Mouse (Mus musculus) C2C12 (cell line): ENCODE results near the gene Ptpn14.

Experiments used
- CTCF ChIP-seq: IDR thresholded peaks from one replicate; pipeline ENCODE4 v1.5.1; 2011; ENCODE audit not compliant: control insufficient read depth, insufficient read depth, insufficient read length
- MYOD1 ChIP-seq: IDR thresholded peaks from one replicate; pipeline ENCODE4 v1.6.1; 2011; ENCODE audit warnings: low read depth; ENCODE audit not compliant: control insufficient read depth, insufficient read length
- MYOG ChIP-seq: IDR thresholded peaks from one replicate; pipeline ENCODE4 v1.6.1; 2011; ENCODE audit not compliant: control insufficient read depth, insufficient read length; ENCODE audit errors: extremely low read depth
- USF1 ChIP-seq: IDR thresholded peaks from one replicate; pipeline ENCODE4 v1.6.1; 2011; ENCODE audit warnings: low read depth, mild to moderate bottlenecking, control low read depth, moderate library complexity

DNA sequence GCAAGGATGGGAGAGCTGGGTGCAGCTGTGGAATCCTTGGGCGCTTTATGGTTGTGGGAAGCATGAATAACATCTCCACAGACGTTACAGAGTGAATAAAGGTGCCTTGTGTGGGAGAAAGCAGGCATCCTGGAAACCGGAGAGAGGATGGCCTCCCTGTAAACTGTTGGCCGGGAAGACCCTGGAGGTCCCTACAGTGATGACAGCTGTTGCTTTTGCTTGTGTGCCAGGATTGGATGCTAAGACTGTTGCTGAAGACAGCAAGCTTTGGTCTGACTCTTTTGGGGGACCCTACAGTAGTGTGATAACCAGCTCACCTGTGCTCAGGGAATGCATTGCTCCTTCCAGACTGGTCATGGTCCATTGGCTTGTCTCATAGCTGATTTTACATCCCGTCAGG is 15.1 kb downstream of the Ptpn14 start:
- TF ChIP-seq MYOG: no peak
- no peak for TF ChIP-seq CTCF
- no peak for TF ChIP-seq USF1
- no peak for TF ChIP-seq MYOD1
